Mouse (Mus musculus) small intestine, adult 2 months (tissue): ENCODE measurements around the gene Ero1lb.

Source experiments
- CTCF ChIP-seq: fragments of 200-500 bp; IDR thresholded peaks from 2 replicates; pipeline ENCODE4 v1.5.1; 2012; ENCODE audit warnings: low read depth, mild to moderate bottlenecking, control low read depth, inconsistent platforms, low read length, moderate library complexity, mixed read lengths; ENCODE audit not compliant: insufficient replicate concordance, insufficient read length; ENCODE audit errors: extremely low read depth
- POLR2A ChIP-seq: fragments of 200-500 bp; IDR thresholded peaks from 2 replicates; pipeline ENCODE4 v1.6.1; 2012; ENCODE audit warnings: low read depth, mild to moderate bottlenecking, control low read depth, inconsistent platforms, low read length, moderate library complexity

DNA sequence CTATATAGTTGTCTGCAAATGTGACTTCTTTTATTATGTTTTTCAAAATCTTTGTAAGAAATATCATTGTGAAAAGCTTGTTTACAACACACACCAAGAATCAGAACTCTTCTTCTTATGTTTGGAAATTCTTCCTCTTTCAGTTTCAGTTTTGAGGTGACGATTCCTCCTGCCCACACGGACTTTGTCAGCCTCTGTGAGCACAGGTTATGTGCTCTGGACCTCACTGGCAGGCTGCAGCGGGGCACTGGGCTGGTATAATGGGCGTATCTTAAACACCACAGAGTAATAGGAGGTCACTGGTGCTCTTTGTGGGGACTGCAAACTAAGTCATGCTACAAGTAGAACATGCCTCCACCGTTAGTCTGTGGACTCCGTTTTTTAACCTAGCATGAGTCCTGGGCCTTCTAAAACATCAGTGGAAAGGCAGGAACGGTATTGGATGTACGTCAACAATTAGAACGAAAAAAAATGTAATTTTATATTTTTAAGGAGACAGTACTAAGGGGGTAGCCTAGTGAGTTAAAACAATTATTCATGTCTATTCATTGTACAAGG is 9.4 kb downstream of the Ero1lb start:
- no peak for TF ChIP-seq CTCF
- no peak for TF ChIP-seq POLR2A
